In genomic region chr2:29889991-29890833, GRCm38 (mm10) we compare ENCODE assay signal across 8 mouse cellular contexts. TPM values are rescaled to one million over a fixed set of nuclear protein-coding genes. Genes with fewer than 3 reads are reported as not detected.
DNase-seq lines count a peak whose midpoint lies in the region; ATAC-seq lines count a peak whose summit lies in the region.

No protein-coding gene starts in this region.

- H3K9me3 ChIP-seq in hindbrain, embryonic 14.5 days (ENCODE audit: control insufficient read depth, low read length) = no peaks in the 10 kb centered on the region

- H3K4me2 ChIP-seq in hindbrain, embryonic 14.5 days (replicated peaks) = peak overlapping the region; percentile 95

- DNase-seq in T-cell, adult 2 months (ENCODE audit: low spot score) = peak; percentile 52
- DNase-seq in cerebellum, postnatal 25 days = peak; percentile 94 to 95
- DNase-seq in frontal cortex, postnatal 25 days (ENCODE audit: low spot score in 2 of 2) = peak; percentile 59 to 67
- DNase-seq in hindbrain, embryonic 14.5 days (ENCODE audit: low spot score) = peak; percentile 70
- DNase-seq in layer of hippocampus, postnatal 36 days = peak; percentile 86 to 87
- peak; percentile 83 for DNase-seq in lung, postnatal 25 days (ENCODE audit: low spot score)
- peak; percentile 86 for DNase-seq in retina, embryonic 14.5 days (ENCODE audit: low spot score)
- peak; percentile 65 to 76 for DNase-seq in thymus, postnatal 36 days

- under 1% methylated on average over 32 of the region's 61 CpGs for WGBS in hindbrain, embryonic 14.5 days

- peak overlapping the region; percentile 95 for H3K4me3 ChIP-seq in hindbrain, embryonic 14.5 days (replicated peaks; ENCODE audit: low read length)

- ATAC-seq in hindbrain, embryonic 14.5 days (ENCODE audit: low FRiP score) = peak; percentile 89

- no peaks in the 10 kb centered on the region for H3K27me3 ChIP-seq in hindbrain, embryonic 14.5 days (ENCODE audit: control insufficient read depth, insufficient read depth, low read length)

- H3K27ac ChIP-seq in hindbrain, embryonic 14.5 days = peak overlapping the region; percentile 88

- peaks cover 37% of the 10 kb centered on the region for H3K36me3 ChIP-seq in hindbrain, embryonic 14.5 days (replicated peaks; ENCODE audit: control insufficient read depth, insufficient read depth)

- H3K9ac ChIP-seq in hindbrain, embryonic 14.5 days = peak overlapping the region; percentile 89

- H3K4me1 ChIP-seq in hindbrain, embryonic 14.5 days (replicated peaks; ENCODE audit: control insufficient read depth, insufficient read depth, low read length) = peaks cover 12% of the 10 kb centered on the region

RNA-seq across cellular contexts. Expression of gene Odf2, which starts 1.2 kb away (rescaled TPM):
- 49.0 and 63.5 TPM in 2 replicates for polyA plus RNA-seq in hindbrain, embryonic 14.5 days (2014; fragmentation: Nextera tagmentation; extraction: Ambion mirVana)
- total RNA-seq in layer of hippocampus, postnatal 36 days (2021) = 100 to 1,000 TPM; 101 to 114 TPM

RNA-seq across cellular contexts. Expression of gene Cercam, which starts 21.2 kb away (rescaled TPM):
- polyA plus RNA-seq in hindbrain, embryonic 14.5 days (2014; fragmentation: Nextera tagmentation; extraction: Ambion mirVana) = 15.9 and 19.1 TPM in 2 replicates
- total RNA-seq in layer of hippocampus, postnatal 36 days (2021) = 1 to 10 TPM; 6.6 to 7.7 TPM

RNA-seq across cellular contexts. Expression of gene Gle1, which starts 45.0 kb away (rescaled TPM):
- 53.5 and 53.7 TPM in 2 replicates for polyA plus RNA-seq in hindbrain, embryonic 14.5 days (2014; fragmentation: Nextera tagmentation; extraction: Ambion mirVana)
- 10 to 100 TPM; 38.7 to 45.5 TPM for total RNA-seq in layer of hippocampus, postnatal 36 days (2021)

Comparison
In these comparisons a context has a peak if more than half of its experiments do, and no peak if none do; other contexts are left out.
1. Peak in every context shown above with its lines: DNase-seq, ATAC-seq, H3K4me3 ChIP-seq and H3K27ac ChIP-seq.